Mouse (Mus musculus): ENCODE measurements around the gene Dst.

The Dst gene

GRCm38 (mm10) chr1:34178022-34178727, 270.1 kb downstream of the Dst start:
- DNase-seq (ENCODE audit: low read depth, low spot score): no peak

GRCm38 (mm10) chr1:34179756-34180155, 271.7 kb downstream of the Dst start:
- DNase-seq (ENCODE audit: low read depth, low spot score): no peak

- DNase-seq (ENCODE audit: low read depth, low spot score): no peak
Observed at GRCm38 (mm10) chr1:34182406-34183249, 274.6 kb downstream of the Dst start.

GRCm38 (mm10) chr1:34183250-34183926, 275.4 kb downstream of the Dst start:
- DNase-seq (ENCODE audit: low read depth, low spot score): no peak

- no peak for DNase-seq (ENCODE audit: low read depth, low spot score)
Observed at GRCm38 (mm10) chr1:34184266-34184665, 276.2 kb downstream of the Dst start.

GRCm38 (mm10) chr1:34186033-34186432, 278.0 kb downstream of the Dst start:
- DNase-seq (ENCODE audit: low read depth, low spot score): no peak

GRCm38 (mm10) chr1:34187501-34187900, 279.5 kb downstream of the Dst start:
- no peak for DNase-seq (ENCODE audit: low read depth, low spot score)

GRCm38 (mm10) chr1:34188721-34189236, 280.8 kb downstream of the Dst start:
- DNase-seq (ENCODE audit: low read depth, low spot score): no peak

- no peak for DNase-seq (ENCODE audit: low read depth, low spot score)
Observed at GRCm38 (mm10) chr1:34189318-34189717, 281.3 kb downstream of the Dst start.

- DNase-seq (ENCODE audit: low read depth, low spot score): peak; percentile 13
Observed at GRCm38 (mm10) chr1:34189970-34190369, 281.9 kb downstream of the Dst start.

- no peak for DNase-seq (ENCODE audit: low read depth, low spot score)
Observed at GRCm38 (mm10) chr1:34192174-34192573, 284.1 kb downstream of the Dst start.

- no peak for DNase-seq (ENCODE audit: low read depth, low spot score)
Observed at GRCm38 (mm10) chr1:34200791-34201190, 292.8 kb downstream of the Dst start.

- no peak for DNase-seq (ENCODE audit: low read depth, low spot score)
Observed at GRCm38 (mm10) chr1:34201483-34201882, 293.5 kb downstream of the Dst start.

- no peak for DNase-seq (ENCODE audit: low read depth, low spot score)
Observed at GRCm38 (mm10) chr1:34211704-34212103, 303.7 kb downstream of the Dst start.

- no peak for DNase-seq (ENCODE audit: low read depth, low spot score)
Observed at GRCm38 (mm10) chr1:34216456-34216855, 308.4 kb downstream of the Dst start.

- peak; percentile 42 for DNase-seq (ENCODE audit: low read depth, low spot score)
Observed at GRCm38 (mm10) chr1:34218323-34218722, 310.3 kb downstream of the Dst start.

GRCm38 (mm10) chr1:34218801-34219200, 310.8 kb downstream of the Dst start:
- DNase-seq (ENCODE audit: low read depth, low spot score): no peak

GRCm38 (mm10) chr1:34220094-34220601, 312.1 kb downstream of the Dst start:
- DNase-seq (ENCODE audit: low read depth, low spot score): no peak

GRCm38 (mm10) chr1:34223866-34224265, 315.8 kb downstream of the Dst start:
- no peak for DNase-seq (ENCODE audit: low read depth, low spot score)

GRCm38 (mm10) chr1:34227676-34228075, 319.7 kb downstream of the Dst start:
- no peak for DNase-seq (ENCODE audit: low read depth, low spot score)

- no peak for DNase-seq (ENCODE audit: low read depth, low spot score)
Observed at GRCm38 (mm10) chr1:34231041-34231440, 323.0 kb downstream of the Dst start.

GRCm38 (mm10) chr1:34236254-34236723, 328.3 kb downstream of the Dst start:
- peak; percentile 22 for DNase-seq (ENCODE audit: low read depth, low spot score)

Measured in c-Kit-negative CD71-positive TER-119-positive erythroid progenitor cells, embryonic 14.5 days (primary cell).